Mouse (Mus musculus) hindbrain, embryonic 16.5 days (tissue): ENCODE data around the gene Ccdc152. TPM values are rescaled to one million over a fixed set of nuclear protein-coding genes. Genes with fewer than 3 reads are reported as not detected.

Experiments
- ATAC-seq: fragments of 200-750 bp; cut with Nextera tagmentation; 2 replicates; pipeline ENCODE4 v1.8.0; 2017; ENCODE audit warnings: moderate TSS enrichment, moderate library complexity
- H3K27ac ChIP-seq: fragments of 300-500 bp; sonication (generic); 2 replicates; pipeline ENCODE4 v1.5.1; 2014; ENCODE audit warnings: low read depth, mild to moderate bottlenecking, control low read depth, low read length, moderate library complexity
- H3K27me3 ChIP-seq: fragments of 300-500 bp; sonication (generic); replicated peaks from 2 replicates; pipeline ENCODE4 v1.6.1; 2014; ENCODE audit warnings: low read length; ENCODE audit not compliant: control insufficient read depth, insufficient read depth
- H3K36me3 ChIP-seq: fragments of 300-500 bp; sonication (generic); 2 replicates; pipeline ENCODE4 v1.6.1; 2014; ENCODE audit warnings: mild to moderate bottlenecking, low read length, moderate library complexity, mixed read lengths; ENCODE audit not compliant: control insufficient read depth, insufficient read depth
- H3K4me1 ChIP-seq: fragments of 300-500 bp; sonication (generic); 2 replicates; pipeline ENCODE4 v1.6.1; 2014; ENCODE audit warnings: low read depth, low read length; ENCODE audit not compliant: control insufficient read depth, insufficient read depth
- H3K4me2 ChIP-seq: fragments of 300-500 bp; sonication (generic); 2 replicates; pipeline ENCODE4 v1.6.1; 2014; ENCODE audit warnings: mild to moderate bottlenecking, low read length, control low read depth, moderate library complexity
- H3K4me3 ChIP-seq: fragments of 300-500 bp; sonication (generic); 2 replicates; pipeline ENCODE4 v1.5.1; 2014; ENCODE audit warnings: mild to moderate bottlenecking, low read length, control low read depth, moderate library complexity
- H3K9ac ChIP-seq: fragments of 300-500 bp; sonication (generic); 2 replicates; pipeline ENCODE4 v1.6.1; 2014; ENCODE audit warnings: low read depth, mild to moderate bottlenecking, control low read depth, low read length, moderate library complexity
- H3K9me3 ChIP-seq: fragments of 300-500 bp; sonication (generic); 2 replicates; pipeline ENCODE4 v1.6.1; 2014; ENCODE audit warnings: mild to moderate bottlenecking, low read length, moderate library complexity; ENCODE audit not compliant: control insufficient read depth
- WGBS: fragments of 180-500 bp; shearing (Covaris S2); extraction: QIAGEN DNeasy Blood & Tissue Kit; methylation state at CpG from one replicate; pipeline ENCODE4 v1.1.7; 2014; 5-methylcytosine and 5-hydroxymethylcytosine counted together
- polyA plus RNA-seq: library from polyadenylated mRNA; unstranded; fragments of >200 nt; fragmentation: Nextera tagmentation; extraction: Ambion mirVana; gene quantifications from 2 replicates; pipeline ENCODE4 v1.2.1, GENCODE M21; 2015

Ccdc152 gene
- polyA plus RNA-seq, 1 experiment from 2014 or later: 0.25 TPM

DNA sequence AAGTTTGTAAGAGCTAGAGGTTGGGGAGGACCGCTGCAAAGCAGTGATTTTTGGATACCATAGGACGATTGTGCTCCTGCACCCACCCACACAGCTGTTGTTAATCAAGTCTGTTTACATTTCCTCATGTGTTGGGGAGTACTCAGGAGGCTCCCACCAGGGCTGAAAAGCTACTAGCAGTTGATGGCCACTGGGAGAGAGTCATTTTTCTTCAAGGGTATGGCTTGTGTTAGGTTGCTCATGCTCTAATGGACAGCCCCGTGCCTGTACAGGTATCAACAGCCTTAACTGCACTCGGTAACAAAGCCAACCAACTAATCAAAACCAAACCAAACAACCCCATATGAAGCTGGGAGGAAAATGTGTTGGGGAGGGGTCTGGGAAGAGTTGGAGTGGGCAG lies 33.8 kb downstream of the Ccdc152 start:
- Histone ChIP-seq H3K27ac (no peak overlapping the region), H3K4me2 (no peak overlapping the region), H3K9me3 (no peaks in the 10 kb centered on the region), H3K4me1 (no peaks in the 10 kb centered on the region; the same call in 1 of the 2 replicates), H3K9ac (no peak overlapping the region), H3K4me3 (no peak overlapping the region), H3K36me3 (no peaks in the 10 kb centered on the region), H3K27me3 (no peaks in the 10 kb centered on the region)
- WGBS: 82% methylated on average over 4 of the region's 4 CpGs
- no peak for ATAC-seq

DNA sequence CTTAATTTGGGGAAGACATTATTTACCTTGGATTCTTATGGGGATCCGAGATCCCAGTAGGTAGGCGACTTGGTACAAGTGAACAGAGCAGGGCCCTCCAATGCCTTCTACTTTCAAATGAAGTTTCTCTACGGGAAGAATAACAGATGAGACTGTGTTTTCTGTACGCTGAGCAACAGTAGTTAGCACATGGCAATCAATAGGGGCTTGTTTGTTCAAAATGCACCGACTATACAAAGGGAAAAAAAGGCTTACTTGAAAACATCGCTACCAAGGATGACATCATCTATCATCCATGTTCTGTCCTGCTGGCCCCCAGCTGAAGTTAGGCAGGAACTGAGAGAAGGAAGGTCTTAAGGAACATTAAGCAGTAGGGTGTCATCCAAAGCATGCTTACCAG lies 35.1 kb downstream of the Ccdc152 start, which contains the start of gene Selenop:
Gene Selenop (plus strand): TSS at position 301 of the 400 bp plus-strand sequence.
- Histone ChIP-seq H3K4me2 (no peak within 1 kb of the TSS), H3K27me3 (no peaks in the 10 kb centered on the region), H3K27ac (no peak within 1 kb of the TSS), H3K4me3 (no peak within 1 kb of the TSS), H3K9ac (no peak within 1 kb of the TSS), H3K36me3 (no peaks in the 10 kb centered on the region), H3K9me3 (no peaks in the 10 kb centered on the region), H3K4me1 (no peaks in the 10 kb centered on the region; the same call in 1 of the 2 replicates)
- ATAC-seq: no peak
- WGBS: 79% methylated on average over 6 of the region's 6 CpGs

DNA sequence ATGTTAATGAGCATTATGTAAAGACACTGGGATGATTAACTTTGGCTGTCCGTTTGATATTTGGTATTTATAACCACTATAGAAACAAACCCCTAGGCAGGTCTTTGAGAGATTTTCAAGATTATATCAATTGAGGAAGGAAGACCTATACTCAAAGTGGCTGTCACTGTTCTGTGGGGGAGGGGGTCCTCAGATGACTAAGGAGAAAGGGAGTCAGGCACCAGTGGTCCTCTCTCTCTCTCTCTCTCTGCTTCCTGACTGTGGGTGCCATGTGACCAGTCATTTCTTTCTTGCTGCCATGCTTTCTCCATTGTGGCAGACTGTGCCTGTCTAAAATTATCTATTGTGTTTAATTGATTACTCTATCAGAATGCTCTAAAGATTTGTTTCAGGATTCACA lies 38.5 kb downstream of the Ccdc152 start:
- H3K9ac ChIP-seq: no peak overlapping the region
- no peaks in the 10 kb centered on the region for H3K4me1 ChIP-seq
- H3K4me2 ChIP-seq: no peak overlapping the region
- H3K27me3 ChIP-seq: no peaks in the 10 kb centered on the region
- no peak overlapping the region for H3K4me3 ChIP-seq
- no peaks in the 10 kb centered on the region for H3K36me3 ChIP-seq
- WGBS: 86% methylated on average over 1 of the region's 1 CpGs
- no peak for ATAC-seq
- no peaks in the 10 kb centered on the region for H3K9me3 ChIP-seq
- no peak overlapping the region for H3K27ac ChIP-seq

DNA sequence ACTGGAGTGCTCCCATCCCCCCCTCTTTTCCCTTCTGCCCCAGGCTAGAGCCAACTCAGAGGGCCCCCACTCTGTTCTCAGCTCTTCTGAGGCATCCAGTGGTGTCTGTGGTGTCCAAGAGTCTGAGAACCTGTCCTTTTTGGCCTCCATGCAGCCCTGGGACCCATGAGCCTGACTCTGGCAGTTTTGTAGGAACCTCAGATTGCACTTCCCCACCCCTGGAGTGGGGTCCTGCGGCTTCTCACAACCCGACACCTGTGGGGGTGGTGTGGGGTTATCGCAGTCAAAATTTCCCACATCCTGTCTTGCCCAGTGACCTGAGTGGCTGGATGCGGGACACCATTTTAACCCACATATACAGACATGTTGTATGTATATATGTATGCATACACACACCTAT lies 39.0 kb downstream of the Ccdc152 start:
- Histone ChIP-seq H3K9me3 (no peaks in the 10 kb centered on the region), H3K27me3 (no peaks in the 10 kb centered on the region), H3K4me2 (no peak overlapping the region), H3K36me3 (no peaks in the 10 kb centered on the region), H3K9ac (no peak overlapping the region), H3K27ac (no peak overlapping the region), H3K4me3 (no peak overlapping the region), H3K4me1 (no peaks in the 10 kb centered on the region)
- 94% methylated on average over 4 of the region's 4 CpGs for WGBS
- ATAC-seq: no peak

DNA sequence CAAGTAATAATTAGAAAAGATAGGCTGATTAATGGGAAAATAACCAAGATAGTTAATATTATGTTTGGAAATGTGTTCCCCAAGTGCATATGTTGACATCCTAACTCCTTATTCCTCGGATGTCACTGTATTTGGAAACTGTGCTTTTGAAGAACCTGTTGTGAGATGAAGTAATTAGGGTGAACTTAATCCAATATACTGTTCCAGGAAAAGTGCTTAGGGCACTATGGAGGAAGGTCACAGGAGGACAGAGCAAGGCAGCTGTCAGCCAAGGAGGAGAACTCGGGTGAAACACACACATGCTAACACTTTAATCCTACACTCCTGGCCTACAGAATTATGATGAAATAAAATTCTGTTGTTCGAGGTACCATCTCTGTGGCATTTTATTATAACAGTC lies 40.4 kb downstream of the Ccdc152 start:
- Histone ChIP-seq H3K4me1 (no peaks in the 10 kb centered on the region), H3K9ac (no peak overlapping the region), H3K4me3 (no peak overlapping the region), H3K36me3 (no peaks in the 10 kb centered on the region), H3K4me2 (no peak overlapping the region), H3K27ac (no peak overlapping the region), H3K9me3 (no peaks in the 10 kb centered on the region), H3K27me3 (no peaks in the 10 kb centered on the region)
- no peak for ATAC-seq
- 82% methylated on average over 3 of the region's 3 CpGs for WGBS

DNA sequence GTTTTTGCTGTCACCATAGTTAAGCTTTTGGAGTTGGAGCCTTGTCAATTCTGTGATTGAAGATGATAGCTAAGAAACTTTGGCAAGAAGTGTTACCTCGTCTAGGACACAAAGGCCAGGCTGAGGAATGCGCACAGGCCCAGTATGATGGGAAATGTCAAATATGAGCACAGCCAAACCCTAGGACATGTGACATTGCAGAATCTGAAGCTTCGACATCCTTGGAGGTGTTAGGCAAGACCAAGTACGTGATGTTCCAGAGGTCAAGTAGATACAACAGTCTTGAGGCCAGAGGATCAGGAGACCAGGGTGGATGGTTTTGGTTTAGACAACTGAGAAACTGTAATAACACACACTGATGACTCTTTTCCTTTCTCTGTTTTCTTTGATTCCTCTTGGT lies 43.0 kb downstream of the Ccdc152 start:
- Histone ChIP-seq H3K4me1 (no peaks in the 10 kb centered on the region), H3K27me3 (no peaks in the 10 kb centered on the region), H3K9me3 (no peaks in the 10 kb centered on the region), H3K4me3 (no peak overlapping the region), H3K27ac (no peak overlapping the region), H3K36me3 (no peaks in the 10 kb centered on the region), H3K4me2 (no peak overlapping the region), H3K9ac (no peak overlapping the region)
- no peak for ATAC-seq
- WGBS: 90% methylated on average over 4 of the region's 4 CpGs

DNA sequence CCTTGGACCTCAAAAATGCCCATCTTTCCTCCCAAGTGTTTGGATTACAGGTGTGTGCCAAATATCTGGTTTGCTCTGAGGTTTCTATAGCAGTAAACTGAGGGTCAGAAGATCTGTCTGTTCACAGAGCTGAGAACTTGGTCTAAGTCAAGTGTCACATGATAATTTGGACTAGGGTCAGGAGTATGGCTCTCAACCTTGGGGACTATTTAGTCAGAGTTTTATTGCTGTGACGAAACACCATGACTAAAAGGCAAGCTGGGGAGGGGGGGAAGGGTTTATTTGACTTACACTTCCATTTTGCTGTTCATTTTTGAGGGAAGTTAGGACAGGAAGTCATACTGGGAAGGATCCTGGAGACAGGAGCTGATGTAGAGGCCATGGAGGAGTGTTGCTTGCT lies 44.3 kb downstream of the Ccdc152 start:
- Histone ChIP-seq H3K27me3 (no peaks in the 10 kb centered on the region), H3K27ac (no peak overlapping the region), H3K4me3 (no peak overlapping the region), H3K9ac (no peak overlapping the region), H3K36me3 (no peaks in the 10 kb centered on the region), H3K9me3 (no peaks in the 10 kb centered on the region), H3K4me1 (no peaks in the 10 kb centered on the region), H3K4me2 (no peak overlapping the region)
- WGBS: 75% methylated on average over 1 of the region's 1 CpGs
- ATAC-seq: no peak

DNA sequence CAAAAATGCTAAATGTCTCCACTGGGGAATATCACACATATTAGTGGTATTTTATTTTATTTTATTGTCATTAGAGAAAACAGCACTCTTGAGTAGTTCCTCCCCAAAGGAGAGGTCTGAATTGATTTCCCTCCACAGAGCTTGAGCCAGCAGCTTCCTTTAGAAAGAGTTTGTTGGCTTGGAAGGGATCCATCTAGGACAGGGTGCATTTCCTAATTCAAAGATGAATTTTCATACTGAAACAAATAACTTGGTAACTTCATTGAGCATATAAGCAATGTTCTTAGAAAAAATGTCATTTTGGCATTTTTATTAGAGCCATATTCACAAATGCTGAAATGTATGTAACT lies 51.6 kb downstream of the Ccdc152 start:
- Histone ChIP-seq H3K27ac (no peak overlapping the region), H3K27me3 (no peaks in the 10 kb centered on the region), H3K36me3 (no peaks in the 10 kb centered on the region), H3K9me3 (no peaks in the 10 kb centered on the region), H3K4me2 (no peak overlapping the region), H3K9ac (no peak overlapping the region), H3K4me1 (no peaks in the 10 kb centered on the region), H3K4me3 (no peak overlapping the region)
- no peak for ATAC-seq

DNA sequence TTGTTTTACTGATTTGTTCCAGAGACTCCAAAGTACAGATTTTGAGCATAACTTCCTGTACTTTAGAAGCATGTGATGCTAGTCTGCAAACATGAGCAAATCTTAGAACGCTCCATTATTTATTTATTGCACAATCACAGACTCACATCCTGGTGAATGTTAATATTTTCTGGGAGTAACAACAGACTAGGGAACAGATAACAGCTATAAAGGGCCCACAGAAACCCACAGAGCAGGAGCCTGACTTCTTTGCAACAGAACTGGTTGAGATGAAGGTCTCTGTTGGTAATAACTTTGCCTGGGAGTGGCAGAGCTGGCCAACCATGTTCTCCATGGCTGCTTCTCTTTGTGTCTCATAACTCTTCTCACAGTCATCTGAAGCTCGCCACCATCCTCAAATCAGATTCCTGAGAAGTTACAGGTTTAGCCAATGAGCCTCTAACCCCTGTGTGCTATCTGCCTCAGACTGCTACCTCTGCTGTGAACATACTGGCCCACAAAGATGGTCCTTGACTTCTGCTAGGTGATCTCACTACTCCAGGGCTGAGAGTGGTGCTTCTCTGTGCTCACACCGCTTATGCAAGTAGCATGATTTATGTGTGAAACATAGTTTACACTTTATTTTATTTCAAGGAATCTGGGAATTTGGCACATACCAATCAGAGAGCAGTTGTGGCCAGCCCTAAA lies 52.2 kb downstream of the Ccdc152 start:
- 90% methylated on average over 3 of the region's 3 CpGs for WGBS
- Histone ChIP-seq H3K9me3 (no peaks in the 10 kb centered on the region), H3K4me2 (no peak overlapping the region), H3K36me3 (no peaks in the 10 kb centered on the region), H3K27ac (no peak overlapping the region), H3K4me3 (no peak overlapping the region), H3K9ac (no peak overlapping the region), H3K4me1 (no peaks in the 10 kb centered on the region), H3K27me3 (no peaks in the 10 kb centered on the region)
- no peak for ATAC-seq

DNA sequence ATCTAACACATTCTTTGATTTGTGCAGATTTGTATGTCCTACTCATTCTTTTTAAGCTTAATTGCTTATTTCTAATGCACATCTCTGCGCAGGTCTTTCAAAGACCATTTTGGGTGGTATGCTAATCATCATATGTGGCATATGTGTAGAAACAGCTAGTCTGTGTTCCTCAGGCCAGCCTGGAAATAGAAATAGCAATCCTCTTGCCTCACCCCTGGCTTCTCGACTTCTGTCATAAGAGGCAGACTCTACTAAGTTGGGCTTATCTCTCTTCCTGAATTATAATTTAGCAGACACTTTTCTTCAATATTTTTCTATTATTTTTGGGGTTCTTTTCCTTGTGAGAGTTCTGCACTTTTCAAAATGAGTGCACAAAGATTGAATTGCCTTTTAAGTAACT lies 52.7 kb downstream of the Ccdc152 start:
- WGBS: 88% methylated on average over 2 of the region's 2 CpGs
- no peak overlapping the region for H3K9ac ChIP-seq
- H3K36me3 ChIP-seq: no peaks in the 10 kb centered on the region
- H3K27me3 ChIP-seq: no peaks in the 10 kb centered on the region
- no peaks in the 10 kb centered on the region for H3K4me1 ChIP-seq
- ATAC-seq: no peak
- no peaks in the 10 kb centered on the region for H3K9me3 ChIP-seq
- H3K27ac ChIP-seq: no peak overlapping the region
- no peak overlapping the region for H3K4me2 ChIP-seq
- H3K4me3 ChIP-seq: no peak overlapping the region
